Mouse (Mus musculus): ENCODE results near the gene Colec11.

The Colec11 gene

GRCm38 (mm10) chr12:28623195-28623594 lies at the start of gene Colec11:
Gene Colec11, minus strand, starts transcription at chr12:28623377.
- DNase-seq (ENCODE audit: low spot score in 2 of 2): no peak

- DNase-seq (ENCODE audit: low spot score in 2 of 2): no peak
These were observed 44.1 kb upstream of the Colec11 start for GRCm38 (mm10) chr12:28667287-28667686.

GRCm38 (mm10) chr12:28666734-28667133 lies 43.6 kb upstream of the Colec11 start:
- no peak for DNase-seq (ENCODE audit: low spot score in 2 of 2)

- no peak for DNase-seq (ENCODE audit: low spot score in 2 of 2)
These were observed 39.5 kb upstream of the Colec11 start for GRCm38 (mm10) chr12:28662628-28663027.

- DNase-seq (ENCODE audit: low spot score in 2 of 2): peak; percentile 92
These were observed 26.2 kb upstream of the Colec11 start, which contains the start of gene Rnaseh1 for GRCm38 (mm10) chr12:28649141-28650110. Gene Rnaseh1, plus strand, starts transcription at chr12:28649602.

GRCm38 (mm10) chr12:28638778-28639177 lies 15.6 kb upstream of the Colec11 start:
- no peak for DNase-seq (ENCODE audit: low spot score in 2 of 2)

GRCm38 (mm10) chr12:28636543-28636942 lies 13.4 kb upstream of the Colec11 start:
- no peak for DNase-seq (ENCODE audit: low spot score in 2 of 2)

- DNase-seq (ENCODE audit: low spot score in 2 of 2): peak; percentile 92 to 95
These were observed 12.6 kb upstream of the Colec11 start, which contains the start of gene Rps7 for GRCm38 (mm10) chr12:28635535-28636476. Gene Rps7, minus strand, starts transcription at chr12:28635953.

GRCm38 (mm10) chr12:28635058-28635534 lies 11.9 kb upstream of the Colec11 start:
- DNase-seq (ENCODE audit: low spot score in 2 of 2): no peak

- DNase-seq (ENCODE audit: low spot score in 2 of 2): no peak
These were observed 5.3 kb upstream of the Colec11 start for GRCm38 (mm10) chr12:28628436-28628835.

GRCm38 (mm10) chr12:28627092-28627491 lies 3.9 kb upstream of the Colec11 start:
- DNase-seq (ENCODE audit: low spot score in 2 of 2): no peak

- no peak for DNase-seq (ENCODE audit: low spot score in 2 of 2)
These were observed 2.2 kb upstream of the Colec11 start for GRCm38 (mm10) chr12:28625407-28625806.

GRCm38 (mm10) chr12:28624251-28624650 lies 1.1 kb upstream of the Colec11 start:
- no peak for DNase-seq (ENCODE audit: low spot score in 2 of 2)

GRCm38 (mm10) chr12:28622641-28623040 lies 536 bp downstream of the Colec11 start:
- no peak for DNase-seq (ENCODE audit: low spot score in 2 of 2)

GRCm38 (mm10) chr12:28622167-28622532 lies 1.0 kb downstream of the Colec11 start:
- DNase-seq (ENCODE audit: low spot score in 2 of 2): peak in 1 of 2 experiments; percentile 46

- no peak for DNase-seq (ENCODE audit: low spot score in 2 of 2)
These were observed 1.6 kb downstream of the Colec11 start for GRCm38 (mm10) chr12:28621451-28622166.

- no peak for DNase-seq (ENCODE audit: low spot score in 2 of 2)
These were observed 5.9 kb downstream of the Colec11 start for GRCm38 (mm10) chr12:28617297-28617696.

- no peak for DNase-seq (ENCODE audit: low spot score in 2 of 2)
These were observed 8.8 kb downstream of the Colec11 start for GRCm38 (mm10) chr12:28614401-28614800.

- DNase-seq (ENCODE audit: low spot score in 2 of 2): peak; percentile 50 to 67
These were observed 10.8 kb downstream of the Colec11 start for GRCm38 (mm10) chr12:28612391-28612790.

- DNase-seq (ENCODE audit: low spot score in 2 of 2): peak; percentile 42 to 58
These were observed 15.5 kb downstream of the Colec11 start for GRCm38 (mm10) chr12:28607546-28608305.
